ENCODE assay signal across 28 mouse cellular contexts in genomic region chr4:120083700-120084099, GRCm38 (mm10). TPM values are rescaled to one million over a fixed set of nuclear protein-coding genes. Genes with fewer than 3 reads are reported as not detected.
A peak's percentile ranks its signal among the peaks of the same experiment; 100 is the strongest.
DNase-seq lines count a peak whose midpoint lies in the region; ATAC-seq and TF ChIP-seq lines count a peak whose summit lies in the region.
"Had no signal": no experiment of that assay in that cellular context is flagged by ENCODE, and none has a peak within 500 bp of the region (broad histone marks: within the 10 kb centered on the region; RNA-seq: fewer than 3 reads in every experiment).

No protein-coding gene starts in this region.

- TF ChIP-seq POLR2A in limb, embryonic 14.5 days (IDR thresholded peaks at IDR 0.05; ENCODE audit: borderline replicate concordance, extremely low read depth, insufficient read depth, insufficient read length): no peak

- DNase-seq in heart, adult 18-20 months: peak; percentile 58 to 62
- no peak for DNase-seq in heart, adult 11 months
- peak; percentile 56 for DNase-seq in limb, embryonic 14.5 days (ENCODE audit: low spot score)
- DNase-seq in limb, embryonic 10.5 days (ENCODE audit: low spot score): no peak
- DNase-seq in Muller cell, postnatal 12 days (ENCODE audit: inconsistent ontology term): peak; percentile 87
- peak; percentile 73 for DNase-seq in lung, postnatal 10 days
- no peak for DNase-seq in midbrain, embryonic 10.5 days (ENCODE audit: low spot score)
- DNase-seq: cerebellum, adult 11 months; cerebellum, postnatal 36 days; kidney, postnatal 4 days; thymus, adult 2 months had no signal

- no peak overlapping the region for H3K4me2 ChIP-seq in limb, embryonic 14.5 days (replicated peaks; ENCODE audit: low read depth, low read length, severe bottlenecking)
- H3K4me2 ChIP-seq: hindbrain, embryonic 14.5 days; limb, embryonic 13.5 days; liver, embryonic 15.5 days; neural tube, embryonic 13.5 days; stomach, embryonic 15.5 days had no signal

- no peak overlapping the region for H3K9ac ChIP-seq in limb, embryonic 14.5 days (ENCODE audit: low read depth, low read length, severe bottlenecking)
- H3K9ac ChIP-seq: hindbrain, embryonic 14.5 days; limb, embryonic 13.5 days; liver, embryonic 15.5 days; neural tube, embryonic 13.5 days; stomach, embryonic 15.5 days had no signal

- H3K4me3 ChIP-seq in limb, embryonic 14.5 days (replicated peaks; ENCODE audit: low read length): no peak overlapping the region
- no peak overlapping the region for H3K4me3 ChIP-seq in limb, embryonic 10.5 days
- H3K4me3 ChIP-seq in midbrain, embryonic 10.5 days: no peak overlapping the region
- H3K4me3 ChIP-seq: forebrain, embryonic 10.5 days; limb, embryonic 13.5 days; liver, embryonic 15.5 days; neural tube, embryonic 13.5 days; stomach, embryonic 15.5 days had no signal

- no peaks in the 10 kb centered on the region for H3K9me3 ChIP-seq in limb, embryonic 14.5 days (ENCODE audit: control insufficient read depth, low read length)
- H3K9me3 ChIP-seq in limb, embryonic 10.5 days (replicated peaks): no peaks in the 10 kb centered on the region
- H3K9me3 ChIP-seq in midbrain, embryonic 10.5 days (replicated peaks): no peaks in the 10 kb centered on the region
- H3K9me3 ChIP-seq: forebrain, embryonic 10.5 days; limb, embryonic 13.5 days; liver, embryonic 15.5 days; neural tube, embryonic 13.5 days; stomach, embryonic 15.5 days had no signal

- no peak overlapping the region for H3K27ac ChIP-seq in limb, embryonic 14.5 days (replicated peaks; ENCODE audit: low read depth, low read length)
- H3K27ac ChIP-seq in limb, embryonic 10.5 days: no peak overlapping the region
- no peak overlapping the region for H3K27ac ChIP-seq in midbrain, embryonic 10.5 days (replicated peaks)
- H3K27ac ChIP-seq: forebrain, embryonic 10.5 days; hindbrain, embryonic 14.5 days; limb, embryonic 13.5 days; liver, embryonic 15.5 days; neural tube, embryonic 13.5 days; stomach, embryonic 15.5 days had no signal

- no peaks in the 10 kb centered on the region for H3K4me1 ChIP-seq in limb, embryonic 14.5 days (ENCODE audit: control insufficient read depth, insufficient read depth, low read length)
- H3K4me1 ChIP-seq in limb, embryonic 10.5 days: 0 out of 2 replicates have a peak, but pooled peaks cover 4% of the 10 kb centered on the region
- H3K4me1 ChIP-seq in midbrain, embryonic 10.5 days: no peaks in the 10 kb centered on the region
- H3K4me1 ChIP-seq: forebrain, embryonic 10.5 days; limb, embryonic 13.5 days; liver, embryonic 15.5 days; neural tube, embryonic 13.5 days; stomach, embryonic 15.5 days had no signal

- 71% methylated on average over 3 of the region's 3 CpGs for WGBS in limb, embryonic 14.5 days
- 85% methylated on average over 3 of the region's 3 CpGs for WGBS in limb, embryonic 10.5 days
- WGBS in midbrain, embryonic 10.5 days: 86% methylated on average over 3 of the region's 3 CpGs

- no peaks in the 10 kb centered on the region for H3K27me3 ChIP-seq in limb, embryonic 14.5 days (ENCODE audit: control insufficient read depth, insufficient read depth, low read length)
- no peaks in the 10 kb centered on the region for H3K27me3 ChIP-seq in limb, embryonic 10.5 days (ENCODE audit: low read depth, poor library complexity, severe bottlenecking)
- no peaks in the 10 kb centered on the region for H3K27me3 ChIP-seq in midbrain, embryonic 10.5 days (ENCODE audit: low read depth, poor library complexity, severe bottlenecking)
- H3K27me3 ChIP-seq: limb, embryonic 13.5 days; liver, embryonic 15.5 days; neural tube, embryonic 13.5 days; stomach, embryonic 15.5 days had no signal

- no peak for ATAC-seq in limb, embryonic 14.5 days (ENCODE audit: low FRiP score, low read depth)
- ATAC-seq in erythroid progenitor cell, adult 5-6 weeks (replicated peaks; ENCODE audit: low FRiP score, poor library complexity, severe bottlenecking): no peak
- ATAC-seq: intestine, postnatal 0 days had no signal

- no peaks in the 10 kb centered on the region for H3K36me3 ChIP-seq in limb, embryonic 14.5 days (ENCODE audit: control insufficient read depth, insufficient read depth, low read length)
- no peaks in the 10 kb centered on the region for H3K36me3 ChIP-seq in limb, embryonic 10.5 days
- H3K36me3 ChIP-seq in midbrain, embryonic 10.5 days: no peaks in the 10 kb centered on the region
- H3K36me3 ChIP-seq: forebrain, embryonic 10.5 days; limb, embryonic 13.5 days; liver, embryonic 15.5 days; neural tube, embryonic 13.5 days; stomach, embryonic 15.5 days had no signal

RNA-seq across cellular contexts. Expression of gene AL607142.1, which starts 18.9 kb away (rescaled TPM):
- total RNA-seq in heart, adult 18-20 months (2021): not detected
- not detected in 2 replicates for polyA plus RNA-seq in limb, embryonic 14.5 days (2012; rRNA removed)
- not detected in 2 replicates for polyA plus RNA-seq in limb, embryonic 14.5 days (2014; fragmentation: Nextera tagmentation; extraction: Ambion mirVana)
- polyA plus RNA-seq in limb, embryonic 10.5 days (2016; fragmentation: Nextera tagmentation; extraction: Ambion mirVana): not detected in 2 replicates
- total RNA-seq in erythroid progenitor cell, adult 5-6 weeks (2015; ENCODE audit: low replicate concordance): not detected in 2 replicates
- not detected in 2 replicates for total RNA-seq in erythroid progenitor cell, adult 5-6 weeks (2017; ENCODE audit: low replicate concordance)
- polyA plus RNA-seq in midbrain, embryonic 10.5 days (2016; fragmentation: Nextera tagmentation; extraction: Ambion mirVana): not detected in 2 replicates
- total RNA-seq: gastrocnemius, postnatal 4 days; layer of hippocampus, postnatal 10 days had no signal
- polyA plus RNA-seq: brain, embryonic 14.5 days; C2C12; embryonic facial prominence, embryonic 11.5 days; forebrain, embryonic 10.5 days; frontal cortex, adult 2 months; heart, embryonic 16.5 days; hindbrain, embryonic 14.5 days; intestine, postnatal 0 days; limb, embryonic 13.5 days; liver, embryonic 15.5 days; neural tube, embryonic 13.5 days; spleen, adult 2 months; stomach, embryonic 15.5 days; thymus, adult 2 months; urinary bladder, adult 2 months had no signal

Comparison
In these comparisons a context has a peak if more than half of its experiments do, and no peak if none do; other contexts are left out.
1. DNase-seq: peak in heart, adult 18-20 months (2 of 2), limb, embryonic 14.5 days (single experiment), Muller cell, postnatal 12 days (single experiment) and lung, postnatal 10 days (single experiment); none in heart, adult 11 months (single experiment), limb, embryonic 10.5 days (single experiment) and midbrain, embryonic 10.5 days (single experiment).